26 mouse cellular contexts compared by ENCODE assay signal in the genomic region with DNA sequence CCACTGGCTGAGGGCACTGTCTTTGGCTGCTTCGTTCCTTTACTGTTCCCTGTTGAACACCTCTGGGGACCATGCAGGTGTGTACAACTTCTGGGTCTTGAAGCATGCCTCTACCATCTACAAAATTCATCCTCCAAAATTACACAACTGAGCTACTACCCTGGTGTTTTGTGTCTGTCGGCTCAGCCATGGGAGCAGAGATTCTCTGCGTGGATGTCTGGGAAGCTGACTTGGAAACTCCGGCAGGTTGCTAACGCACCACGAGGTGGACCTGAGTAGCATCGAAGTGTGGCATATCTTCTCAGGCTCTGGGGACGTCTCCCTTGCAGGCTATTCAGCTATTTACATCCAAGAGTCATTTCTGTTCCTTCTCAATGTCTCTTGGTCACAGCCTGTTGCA.
"Had no signal": no experiment of that assay in that cellular context is flagged by ENCODE, and none has a peak within 500 bp of the region (broad histone marks: within the 10 kb centered on the region; RNA-seq: fewer than 3 reads in every experiment).

No protein-coding gene starts in this region.

- H3K9me3 ChIP-seq: embryonic facial prominence, embryonic 10.5 days; embryonic facial prominence, embryonic 13.5 days; embryonic facial prominence, embryonic 15.5 days; forebrain, embryonic 10.5 days; forebrain, embryonic 13.5 days; forebrain, embryonic 15.5 days had no signal

- H3K4me3 ChIP-seq: embryonic facial prominence, embryonic 10.5 days; embryonic facial prominence, embryonic 12.5 days; embryonic facial prominence, embryonic 13.5 days; embryonic facial prominence, embryonic 15.5 days; erythroblast, embryonic 14.5 days; forebrain, embryonic 10.5 days; forebrain, embryonic 12.5 days; forebrain, embryonic 13.5 days; forebrain, embryonic 15.5 days; gastrocnemius, adult 2 months; heart, adult 2 months had no signal

- H3K4me1 ChIP-seq: embryonic facial prominence, embryonic 12.5 days; embryonic facial prominence, embryonic 15.5 days had no signal

- H3K27ac ChIP-seq: embryonic facial prominence, embryonic 10.5 days; embryonic facial prominence, embryonic 12.5 days; embryonic facial prominence, embryonic 13.5 days; embryonic facial prominence, embryonic 15.5 days; forebrain, embryonic 10.5 days; forebrain, embryonic 12.5 days; forebrain, embryonic 13.5 days; forebrain, embryonic 15.5 days; gastrocnemius, adult 2 months; heart, adult 2 months had no signal

- DNase-seq: cerebellum, adult 2 months; cerebellum, adult 8-10 months; cerebellum, adult 9-10 months; cerebellum, adult 9-11 months; cerebellum, postnatal 10 days; cerebellum, postnatal 14 days; cerebellum, postnatal 25 days; cerebellum, postnatal 36 days; embryo, embryonic 11 days; forebrain, postnatal 0 days; gastrocnemius, adult 2 months; gastrocnemius, postnatal 10 days; gastrocnemius, postnatal 14 days; gastrocnemius, postnatal 25 days; gastrocnemius, postnatal 36 days; heart, adult 18-20 months; heart, adult 2 months had no signal

- H3K27me3 ChIP-seq: embryonic facial prominence, embryonic 12.5 days; embryonic facial prominence, embryonic 13.5 days; embryonic facial prominence, embryonic 15.5 days; forebrain, embryonic 13.5 days; forebrain, embryonic 15.5 days had no signal

- H3K36me3 ChIP-seq: embryonic facial prominence, embryonic 10.5 days; embryonic facial prominence, embryonic 12.5 days; embryonic facial prominence, embryonic 13.5 days; embryonic facial prominence, embryonic 15.5 days; forebrain, embryonic 10.5 days; forebrain, embryonic 12.5 days; forebrain, embryonic 15.5 days had no signal
